Mouse (Mus musculus) spleen, adult 2 months (tissue): Measurements from ENCODE around the gene Mical2.

ENCODE experiments used
- CTCF ChIP-seq: fragments of 200-500 bp; IDR thresholded peaks from 2 replicates; pipeline ENCODE4 v1.5.1; 2011; ENCODE audit warnings: mild to moderate bottlenecking, inconsistent platforms; ENCODE audit not compliant: insufficient read depth, insufficient read length, insufficient replicate concordance; ENCODE audit errors: extremely low read depth
- POLR2A ChIP-seq: fragments of 200-500 bp; IDR thresholded peaks from 2 replicates; pipeline ENCODE4 v1.6.1; 2011; ENCODE audit warnings: low read depth, low read length, inconsistent platforms

- TF ChIP-seq CTCF (no peak), POLR2A (no peak)
These were observed 128.9 kb downstream of the Mical2 start for GRCm38 (mm10) chr7:112354503-112354951.
